Mouse (Mus musculus) ovary, postnatal 14 days (tissue): ENCODE results near the gene Gm42906.

ENCODE experiments used
- DNase-seq: peaks from one replicate; pipeline ENCODE4 v3.0.0; 2022; ENCODE audit warnings: low spot score

Gene Gm42906

GRCm38 (mm10) chr5:151428113-151428756 is at the start of gene Gm42906:
TSS of gene Gm42906 (minus strand) at chr5:151428163.
- no peak for DNase-seq

DNA sequence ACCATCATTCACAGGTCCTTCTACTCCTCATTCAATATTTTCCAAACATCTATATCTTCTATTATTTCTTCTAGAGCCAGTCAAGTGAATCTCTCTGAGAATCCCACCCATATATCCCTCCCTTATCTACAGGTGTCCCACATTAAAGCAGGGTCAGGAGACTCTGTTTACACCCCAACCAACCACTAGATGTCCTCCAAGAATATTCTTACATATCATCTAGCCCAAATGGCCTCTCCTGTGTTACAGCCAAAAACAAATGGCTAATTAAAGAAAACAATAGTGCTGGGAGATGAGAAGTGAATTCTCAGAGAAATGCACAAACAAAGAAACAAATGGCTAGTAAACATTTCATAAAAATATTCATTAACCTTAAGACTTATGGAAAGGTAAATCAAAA is 17.7 kb upstream of the Gm42906 start:
- DNase-seq, result no peak

DNA sequence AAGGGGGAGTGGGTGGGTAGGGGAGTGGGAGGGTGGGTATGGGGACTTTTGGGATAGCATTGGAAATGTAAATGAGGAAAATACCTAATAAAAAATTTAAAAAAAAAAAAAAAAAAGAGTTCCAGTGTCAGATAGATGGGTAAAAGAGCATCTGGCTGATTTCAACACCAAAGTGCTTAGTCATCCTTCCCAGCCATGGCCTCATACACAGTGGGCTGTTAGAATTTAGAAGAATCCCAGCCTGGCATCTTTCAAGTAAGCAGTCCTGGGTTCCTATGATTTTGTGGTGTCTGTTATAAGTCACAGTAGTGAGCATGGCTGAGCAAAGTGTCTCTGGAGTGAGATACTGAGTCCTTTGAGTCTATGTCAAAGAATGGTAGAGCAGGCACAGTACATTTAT is 7.1 kb upstream of the Gm42906 start:
- no peak for DNase-seq

- DNase-seq, result no peak
Observed at GRCm38 (mm10) chr5:151426466-151426865, 1.5 kb downstream of the Gm42906 start.

DNA sequence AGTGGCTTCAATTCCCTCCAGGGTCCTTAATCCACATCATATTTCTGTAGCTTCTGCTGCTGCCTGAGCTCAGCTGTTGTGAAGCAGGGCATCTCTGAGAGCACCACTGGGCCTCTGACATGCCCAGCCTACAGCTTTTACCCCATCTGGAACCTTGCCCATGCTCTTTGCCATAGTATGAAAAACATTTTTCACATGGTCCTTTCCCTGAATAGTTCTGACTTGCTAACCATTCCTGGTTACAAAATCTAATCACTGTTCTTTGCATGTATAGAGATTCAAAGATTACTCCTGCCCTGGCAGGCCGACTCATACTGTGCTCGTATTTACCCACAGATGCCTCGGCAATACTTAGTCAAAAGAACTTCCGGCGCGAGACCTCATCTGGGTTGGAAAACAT is 5.3 kb downstream of the Gm42906 start:
- DNase-seq, result no peak

DNA sequence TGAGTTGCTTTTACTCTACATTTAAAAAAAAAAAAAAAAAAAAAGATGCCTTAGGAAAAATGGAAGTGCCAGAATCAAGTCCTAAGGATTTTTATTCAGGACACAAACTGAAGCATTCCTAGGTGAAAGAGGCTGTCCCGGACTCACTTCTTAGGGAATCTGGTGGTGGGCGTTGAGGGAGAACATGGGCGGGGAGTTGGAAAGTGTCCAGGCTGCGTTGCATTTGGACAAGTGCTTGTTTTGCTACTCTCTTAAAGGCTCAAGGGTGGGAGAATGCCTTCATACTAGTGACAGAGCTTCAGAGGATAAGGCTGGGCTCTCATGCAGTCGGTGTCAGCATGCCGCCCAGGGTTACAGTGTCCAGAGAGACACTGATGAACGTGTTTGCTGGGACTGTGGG is 6.1 kb downstream of the Gm42906 start:
- no peak for DNase-seq

DNA sequence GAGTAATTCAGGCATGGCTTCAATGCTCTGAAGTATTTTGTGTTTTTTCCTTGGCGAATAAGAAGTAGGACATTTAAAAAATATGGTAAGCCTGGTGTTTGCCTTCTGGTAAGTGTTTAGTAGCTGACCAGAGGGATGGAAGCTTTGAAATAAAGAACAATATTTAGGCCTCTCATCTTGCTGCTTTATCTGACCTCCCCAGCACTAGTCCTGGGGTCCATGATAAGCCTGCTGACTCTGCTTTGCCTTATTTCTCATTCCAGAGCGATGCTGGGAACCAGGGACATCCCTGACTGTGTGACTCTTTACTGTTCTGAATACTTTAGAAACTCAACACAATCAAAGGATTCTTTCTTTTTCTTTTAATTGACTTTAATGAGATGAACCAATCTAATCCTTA is 9.4 kb downstream of the Gm42906 start:
- no peak for DNase-seq

- no peak for DNase-seq
Observed at GRCm38 (mm10) chr5:151417421-151418038, 10.4 kb downstream of the Gm42906 start.

GRCm38 (mm10) chr5:151416988-151417387 is 11.0 kb downstream of the Gm42906 start:
- no peak for DNase-seq

DNA sequence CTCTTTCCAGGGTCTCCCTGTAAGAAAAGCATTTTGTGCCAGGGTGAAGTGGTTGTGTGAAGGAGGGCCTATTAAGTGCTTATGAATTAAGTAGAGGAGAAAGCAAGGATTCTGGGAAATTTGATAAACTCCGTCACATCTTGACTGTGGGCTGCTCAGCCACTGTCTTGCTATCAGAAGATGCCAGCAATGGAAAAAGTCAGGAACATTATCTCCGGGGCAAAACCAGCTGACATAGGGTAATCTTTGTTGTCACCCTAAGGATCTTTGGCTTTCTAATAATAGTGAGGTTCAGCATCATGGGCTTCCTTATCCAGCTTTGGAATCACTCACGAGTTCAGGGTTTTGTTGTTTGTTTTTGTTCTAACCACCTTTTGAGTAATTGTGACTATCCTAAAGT is 14.3 kb downstream of the Gm42906 start:
- no peak for DNase-seq

DNA sequence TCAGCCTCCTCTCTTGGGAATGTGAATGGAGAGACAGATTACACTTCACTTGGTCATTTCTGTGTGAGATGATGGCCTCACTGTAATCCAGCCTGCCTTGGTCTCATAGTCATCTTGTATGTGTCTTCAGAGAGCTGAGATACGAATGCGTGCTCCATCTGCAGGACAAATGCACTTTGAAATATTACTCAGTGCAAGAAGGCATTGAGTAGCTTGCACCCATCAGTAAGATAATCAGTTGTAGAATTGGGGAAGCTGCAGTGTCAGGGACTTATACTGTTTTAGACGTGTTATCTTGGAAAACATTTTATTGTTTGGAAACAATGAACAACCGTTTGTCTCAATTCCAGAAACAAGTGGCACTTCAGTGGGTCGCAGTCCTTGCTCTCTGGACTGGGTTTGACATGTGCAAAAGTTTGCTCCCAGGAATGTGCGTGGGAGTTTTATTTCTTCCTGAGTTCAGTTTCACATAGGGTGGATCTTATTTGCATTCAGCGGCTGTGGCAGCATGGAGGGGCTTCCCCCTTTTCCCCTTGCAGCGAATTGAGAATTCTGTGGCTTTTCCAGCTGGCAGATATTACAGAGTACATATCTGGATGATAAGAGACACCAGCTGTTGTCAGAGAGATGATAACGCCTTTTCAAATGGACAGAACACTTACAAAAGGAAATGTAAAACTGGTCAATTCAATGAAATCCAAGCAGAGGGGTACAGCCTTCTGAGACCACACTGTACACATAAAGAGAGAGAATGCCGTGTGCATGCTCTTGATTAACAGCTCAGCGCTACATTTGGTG is 15.1 kb downstream of the Gm42906 start:
- DNase-seq, result no peak

DNA sequence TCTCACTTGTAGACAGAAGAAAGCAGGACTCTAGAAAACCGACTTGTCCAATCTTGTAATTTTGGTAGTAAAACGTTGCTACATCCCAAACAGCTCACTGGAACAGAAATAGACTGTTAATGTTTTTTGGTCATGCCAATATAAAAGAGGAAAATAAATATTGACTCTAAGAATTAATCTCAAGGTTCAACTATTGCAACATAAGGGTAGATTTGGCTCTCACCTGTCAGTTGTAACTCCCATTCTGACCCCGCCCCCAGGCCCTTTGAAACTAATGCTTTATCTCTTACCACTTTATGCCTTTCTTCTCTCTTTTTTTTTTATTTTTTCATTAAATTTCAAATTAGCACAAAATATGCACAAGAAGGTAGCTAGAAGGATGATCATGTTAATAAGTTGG is 18.0 kb downstream of the Gm42906 start:
- DNase-seq, result no peak

- DNase-seq, result no peak
Observed at GRCm38 (mm10) chr5:151409282-151409681, 18.7 kb downstream of the Gm42906 start.

DNA sequence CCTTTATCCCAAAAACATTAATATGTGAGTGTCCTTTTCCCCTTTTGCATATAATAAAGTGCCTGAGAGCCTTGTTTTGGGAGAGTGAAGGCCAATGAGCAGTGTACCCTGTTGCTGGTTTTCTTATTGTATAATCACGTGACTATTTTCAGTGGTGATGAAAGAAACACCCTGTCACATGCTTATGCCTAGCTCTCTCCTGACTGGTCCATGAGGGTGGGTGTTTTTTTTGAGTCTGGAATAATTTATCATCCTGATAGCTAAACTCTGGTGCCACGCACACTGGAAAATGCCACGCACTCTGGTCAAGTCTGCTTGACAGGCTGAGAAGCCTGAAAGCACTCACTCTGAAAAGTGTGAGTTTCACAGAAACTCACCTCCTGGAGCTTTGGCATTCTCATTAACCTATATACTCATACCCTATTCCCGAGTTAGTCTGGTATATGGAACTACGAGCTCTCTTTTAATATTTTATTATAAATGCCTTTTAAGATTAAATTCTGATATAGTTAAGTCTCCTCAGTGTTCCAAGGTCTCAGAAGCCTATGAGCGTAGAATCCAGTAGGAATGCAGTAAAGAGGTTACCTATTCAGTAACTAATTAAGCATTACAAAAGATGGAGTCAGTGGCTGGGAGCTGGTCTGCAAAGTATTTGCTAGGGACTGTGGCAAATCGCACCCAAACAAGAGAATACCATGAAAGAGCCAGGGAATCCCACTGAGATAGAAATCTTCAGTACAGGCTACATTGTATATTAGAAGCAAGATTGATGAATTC is 19.7 kb downstream of the Gm42906 start:
- no peak for DNase-seq

DNA sequence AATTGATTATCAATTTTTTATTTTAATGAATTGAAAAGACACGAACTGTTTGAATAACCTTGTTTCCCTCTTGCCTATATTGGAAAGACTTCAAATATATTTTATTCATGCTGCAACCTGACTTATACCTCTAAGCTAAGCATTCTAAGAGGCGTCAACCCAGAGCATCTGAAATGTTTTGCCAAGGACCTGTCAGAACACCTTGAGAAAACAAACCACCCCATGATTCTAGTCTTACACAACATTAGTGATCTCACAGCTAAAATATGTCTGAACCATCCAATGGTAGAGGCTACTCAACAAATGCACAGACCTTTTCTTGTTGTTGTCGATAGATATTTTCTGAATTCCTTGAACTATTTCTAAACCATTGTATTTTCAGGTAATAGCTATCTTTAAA is 20.5 kb downstream of the Gm42906 start:
- no peak for DNase-seq

DNA sequence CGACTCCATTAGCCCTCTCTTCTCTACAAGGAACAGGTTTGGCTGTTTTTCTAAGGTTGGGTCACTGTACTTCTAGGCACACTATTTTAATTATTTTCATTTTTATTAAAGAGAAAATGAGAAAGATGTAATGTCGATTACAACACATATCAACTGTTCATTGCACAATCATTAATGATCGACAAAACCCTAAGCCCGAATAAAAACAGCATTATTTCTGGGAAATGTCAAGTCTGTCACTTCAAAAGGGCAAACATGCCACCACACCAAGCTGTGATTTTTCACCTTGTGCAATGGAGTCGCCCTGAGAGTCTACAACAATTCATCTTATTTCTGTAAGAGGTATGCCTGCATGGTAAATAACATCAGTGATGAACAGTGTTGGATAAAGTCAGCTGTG is 21.7 kb downstream of the Gm42906 start:
- DNase-seq, result no peak

GRCm38 (mm10) chr5:151405314-151405903 is 22.6 kb downstream of the Gm42906 start:
- no peak for DNase-seq

DNA sequence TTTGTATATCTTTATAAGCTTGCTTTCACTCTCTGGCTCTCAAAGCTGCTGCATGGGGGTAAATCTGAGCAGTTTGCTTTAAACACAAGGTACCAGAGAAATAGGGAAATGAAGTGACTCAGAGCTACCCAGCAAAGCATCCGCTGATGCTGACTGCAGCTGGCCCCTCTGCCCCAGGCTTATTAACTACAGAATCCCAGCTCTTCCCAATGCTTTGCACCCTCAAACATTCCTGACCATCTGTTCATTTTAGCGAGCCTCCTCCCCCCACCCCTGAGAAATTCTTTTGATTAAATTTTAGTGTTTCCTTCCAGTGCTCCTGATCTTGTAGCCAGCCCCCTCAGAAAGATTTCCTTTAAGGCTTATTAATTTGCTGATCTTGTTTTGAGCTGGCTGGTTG is 24.4 kb downstream of the Gm42906 start:
- no peak for DNase-seq

- no peak for DNase-seq
Observed at GRCm38 (mm10) chr5:151400557-151400944, 27.4 kb downstream of the Gm42906 start.

GRCm38 (mm10) chr5:151399918-151400556 is 27.9 kb downstream of the Gm42906 start:
- no peak for DNase-seq

DNA sequence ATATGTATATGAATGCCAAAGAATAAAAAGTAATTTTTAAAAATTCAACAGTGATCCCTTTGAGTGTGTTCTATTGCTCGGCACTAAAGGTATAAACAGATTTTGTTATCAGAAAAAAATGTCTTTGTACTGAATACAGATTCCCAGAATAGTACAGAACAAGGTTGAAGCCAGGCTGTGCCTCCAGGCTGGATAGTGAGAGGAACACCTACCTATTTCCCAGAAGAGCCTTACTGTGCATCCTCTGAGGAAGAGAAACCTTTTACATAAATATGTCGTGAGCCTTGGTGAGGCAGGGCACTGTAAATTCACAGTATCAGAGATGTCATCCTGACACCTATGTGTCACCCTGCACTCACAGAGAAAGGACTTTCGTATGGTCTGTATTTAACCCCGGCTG is 31.8 kb downstream of the Gm42906 start:
- DNase-seq, result no peak

GRCm38 (mm10) chr5:151394690-151395089 is 33.3 kb downstream of the Gm42906 start:
- no peak for DNase-seq
